Mouse (Mus musculus) C2C12 (cell line): ENCODE results near the gene Ift27.

Experiments
- CEBPB ChIP-seq: IDR thresholded peaks from one replicate; pipeline ENCODE4 v1.6.1; 2011; ENCODE audit warnings: low read depth, mild to moderate bottlenecking, control low read depth, moderate library complexity
- CTCF ChIP-seq: IDR thresholded peaks from one replicate; pipeline ENCODE4 v1.5.1; 2011; ENCODE audit not compliant: control insufficient read depth, insufficient read depth, insufficient read length
- FOSL1 ChIP-seq: IDR thresholded peaks from one replicate; pipeline ENCODE4 v1.8.0; 2011; ENCODE audit warnings: mild to moderate bottlenecking, low read length; ENCODE audit not compliant: poor library complexity, insufficient read depth, severe bottlenecking
- MAX ChIP-seq: IDR thresholded peaks from one replicate; pipeline ENCODE4 v1.6.1; 2011; ENCODE audit warnings: mild to moderate bottlenecking, control low read depth
- USF1 ChIP-seq: IDR thresholded peaks from one replicate; pipeline ENCODE4 v1.6.1; 2011; ENCODE audit warnings: low read depth, mild to moderate bottlenecking, control low read depth, moderate library complexity

- TF ChIP-seq CTCF (no peak), CEBPB (no peak), USF1 (no peak), FOSL1 (no peak), MAX (no peak)
These were observed 2.3 kb downstream of the Ift27 start for GRCm38 (mm10) chr15:78171651-78172050.
